Mouse (Mus musculus): Measurements from ENCODE around the gene Sorcs3. TPM values are rescaled to one million over a fixed set of nuclear protein-coding genes. Genes with fewer than 3 reads are reported as not detected.
A peak's percentile ranks its signal among the peaks of the same experiment; 100 is the strongest.

Gene Sorcs3
- polyA plus RNA-seq, 1 experiment from 2014 or later, result 1.4 TPM

- WGBS, result 92% methylated on average over 2 of the region's 2 CpGs
Observed at GRCm38 (mm10) chr19:48703763-48704162, 497.9 kb downstream of the Sorcs3 start.

GRCm38 (mm10) chr19:48706267-48706923 lies 500.6 kb downstream of the Sorcs3 start:
- DNase-seq (ENCODE audit: low spot score), result peak; percentile 76
- no peaks in the 10 kb centered on the region for H3K36me3 ChIP-seq (ENCODE audit: control insufficient read depth, insufficient read depth, low read length)
- ATAC-seq (ENCODE audit: low read depth), result no peak
- H3K27ac ChIP-seq (replicated peaks; ENCODE audit: low read depth, low read length), result no peak overlapping the region
- no peaks in the 10 kb centered on the region for H3K27me3 ChIP-seq (replicated peaks; ENCODE audit: control insufficient read depth, insufficient read depth, low read length)
- H3K4me3 ChIP-seq (ENCODE audit: low read depth, low read length), result no peak overlapping the region
- H3K9ac ChIP-seq (ENCODE audit: low read depth, low read length), result no peak overlapping the region
- H3K9me3 ChIP-seq (ENCODE audit: control insufficient read depth, low read length), result no peaks in the 10 kb centered on the region
- H3K4me1 ChIP-seq (ENCODE audit: control insufficient read depth, insufficient read depth, low read length), result no peaks in the 10 kb centered on the region
- H3K4me2 ChIP-seq (ENCODE audit: low read depth, low read length), result no peak overlapping the region
- WGBS, result 12% methylated on average over 1 of the region's 1 CpGs

More at GRCm38 (mm10) chr19:48703763-48704162, 497.9 kb downstream of the Sorcs3 start:
- no peaks in the 10 kb centered on the region for H3K4me1 ChIP-seq (ENCODE audit: control insufficient read depth, insufficient read depth, low read length)
- no peaks in the 10 kb centered on the region for H3K27me3 ChIP-seq (replicated peaks; ENCODE audit: control insufficient read depth, insufficient read depth, low read length)
- DNase-seq (ENCODE audit: low spot score) (no peak), ATAC-seq (ENCODE audit: low read depth) (no peak)
- no peak overlapping the region for H3K4me2 ChIP-seq (ENCODE audit: low read depth, low read length)
- H3K27ac ChIP-seq (replicated peaks; ENCODE audit: low read depth, low read length), result no peak overlapping the region
- H3K9ac ChIP-seq (ENCODE audit: low read depth, low read length), result no peak overlapping the region
- no peaks in the 10 kb centered on the region for H3K36me3 ChIP-seq (ENCODE audit: control insufficient read depth, insufficient read depth, low read length)
- no peak overlapping the region for H3K4me3 ChIP-seq (ENCODE audit: low read depth, low read length)
- no peaks in the 10 kb centered on the region for H3K9me3 ChIP-seq (ENCODE audit: control insufficient read depth, low read length)

- Histone ChIP-seq H3K4me3 (ENCODE audit: low read depth, low read length) (no peak overlapping the region), H3K27ac (replicated peaks; ENCODE audit: low read depth, low read length) (no peak overlapping the region), H3K9ac (ENCODE audit: low read depth, low read length) (no peak overlapping the region), H3K4me2 (ENCODE audit: low read depth, low read length) (no peak overlapping the region), H3K36me3 (ENCODE audit: control insufficient read depth, insufficient read depth, low read length) (no peaks in the 10 kb centered on the region), H3K27me3 (replicated peaks; ENCODE audit: control insufficient read depth, insufficient read depth, low read length) (no peaks in the 10 kb centered on the region), H3K4me1 (ENCODE audit: control insufficient read depth, insufficient read depth, low read length) (no peaks in the 10 kb centered on the region), H3K9me3 (ENCODE audit: control insufficient read depth, low read length) (no peaks in the 10 kb centered on the region)
- DNase-seq (ENCODE audit: low spot score), result no peak
- ATAC-seq (ENCODE audit: low read depth), result no peak
- 82% methylated on average over 1 of the region's 1 CpGs for WGBS
Observed at GRCm38 (mm10) chr19:48706924-48707320, 501.1 kb downstream of the Sorcs3 start.

- no peak overlapping the region for H3K9ac ChIP-seq (ENCODE audit: low read depth, low read length)
- H3K4me1 ChIP-seq (ENCODE audit: control insufficient read depth, insufficient read depth, low read length), result no peaks in the 10 kb centered on the region
- ATAC-seq (ENCODE audit: low read depth) (no peak), DNase-seq (ENCODE audit: low spot score) (no peak)
- no peak overlapping the region for H3K4me2 ChIP-seq (ENCODE audit: low read depth, low read length)
- H3K9me3 ChIP-seq (ENCODE audit: control insufficient read depth, low read length), result no peaks in the 10 kb centered on the region
- H3K27ac ChIP-seq (replicated peaks; ENCODE audit: low read depth, low read length), result no peak overlapping the region
- H3K36me3 ChIP-seq (ENCODE audit: control insufficient read depth, insufficient read depth, low read length), result no peaks in the 10 kb centered on the region
- H3K27me3 ChIP-seq (replicated peaks; ENCODE audit: control insufficient read depth, insufficient read depth, low read length), result no peaks in the 10 kb centered on the region
- WGBS, result 68% methylated on average over 6 of the region's 6 CpGs
- no peak overlapping the region for H3K4me3 ChIP-seq (ENCODE audit: low read depth, low read length)
Observed at GRCm38 (mm10) chr19:48725851-48726419, 520.1 kb downstream of the Sorcs3 start.

GRCm38 (mm10) chr19:48727048-48727447 lies 521.2 kb downstream of the Sorcs3 start:
- ATAC-seq (ENCODE audit: low read depth) (no peak), DNase-seq (ENCODE audit: low spot score) (no peak)
- Histone ChIP-seq H3K9me3 (ENCODE audit: control insufficient read depth, low read length) (no peaks in the 10 kb centered on the region), H3K4me1 (ENCODE audit: control insufficient read depth, insufficient read depth, low read length) (no peaks in the 10 kb centered on the region), H3K4me2 (ENCODE audit: low read depth, low read length) (no peak overlapping the region), H3K27ac (replicated peaks; ENCODE audit: low read depth, low read length) (no peak overlapping the region), H3K9ac (ENCODE audit: low read depth, low read length) (no peak overlapping the region), H3K36me3 (ENCODE audit: control insufficient read depth, insufficient read depth, low read length) (no peaks in the 10 kb centered on the region), H3K4me3 (ENCODE audit: low read depth, low read length) (no peak overlapping the region), H3K27me3 (replicated peaks; ENCODE audit: control insufficient read depth, insufficient read depth, low read length) (no peaks in the 10 kb centered on the region)
- WGBS, result 54% methylated on average over 3 of the region's 3 CpGs

GRCm38 (mm10) chr19:48727601-48728000 lies 521.8 kb downstream of the Sorcs3 start:
- Histone ChIP-seq H3K4me2 (ENCODE audit: low read depth, low read length) (no peak overlapping the region), H3K4me1 (ENCODE audit: control insufficient read depth, insufficient read depth, low read length) (no peaks in the 10 kb centered on the region), H3K27me3 (replicated peaks; ENCODE audit: control insufficient read depth, insufficient read depth, low read length) (no peaks in the 10 kb centered on the region), H3K27ac (replicated peaks; ENCODE audit: low read depth, low read length) (no peak overlapping the region), H3K9ac (ENCODE audit: low read depth, low read length) (no peak overlapping the region), H3K4me3 (ENCODE audit: low read depth, low read length) (no peak overlapping the region), H3K9me3 (ENCODE audit: control insufficient read depth, low read length) (no peaks in the 10 kb centered on the region), H3K36me3 (ENCODE audit: control insufficient read depth, insufficient read depth, low read length) (no peaks in the 10 kb centered on the region)
- 94% methylated on average over 5 of the region's 5 CpGs for WGBS
- DNase-seq (ENCODE audit: low spot score), result no peak
- ATAC-seq (ENCODE audit: low read depth), result no peak

GRCm38 (mm10) chr19:48731731-48732130 lies 525.9 kb downstream of the Sorcs3 start:
- Histone ChIP-seq H3K4me2 (ENCODE audit: low read depth, low read length) (no peak overlapping the region), H3K27me3 (replicated peaks; ENCODE audit: control insufficient read depth, insufficient read depth, low read length) (no peaks in the 10 kb centered on the region), H3K4me1 (ENCODE audit: control insufficient read depth, insufficient read depth, low read length) (no peaks in the 10 kb centered on the region), H3K9me3 (ENCODE audit: control insufficient read depth, low read length) (no peaks in the 10 kb centered on the region), H3K27ac (replicated peaks; ENCODE audit: low read depth, low read length) (no peak overlapping the region), H3K4me3 (ENCODE audit: low read depth, low read length) (no peak overlapping the region), H3K36me3 (ENCODE audit: control insufficient read depth, insufficient read depth, low read length) (no peaks in the 10 kb centered on the region), H3K9ac (ENCODE audit: low read depth, low read length) (no peak overlapping the region)
- no peak for ATAC-seq (ENCODE audit: low read depth)
- WGBS, result 90% methylated on average over 10 of the region's 10 CpGs
- DNase-seq (ENCODE audit: low spot score), result no peak

- no peaks in the 10 kb centered on the region for H3K4me1 ChIP-seq (ENCODE audit: control insufficient read depth, insufficient read depth, low read length)
- WGBS, result 80% methylated on average over 4 of the region's 4 CpGs
- no peaks in the 10 kb centered on the region for H3K36me3 ChIP-seq (ENCODE audit: control insufficient read depth, insufficient read depth, low read length)
- no peaks in the 10 kb centered on the region for H3K27me3 ChIP-seq (replicated peaks; ENCODE audit: control insufficient read depth, insufficient read depth, low read length)
- H3K27ac ChIP-seq (replicated peaks; ENCODE audit: low read depth, low read length), result no peak overlapping the region
- no peak overlapping the region for H3K4me2 ChIP-seq (ENCODE audit: low read depth, low read length)
- no peak overlapping the region for H3K9ac ChIP-seq (ENCODE audit: low read depth, low read length)
- H3K9me3 ChIP-seq (ENCODE audit: control insufficient read depth, low read length), result no peaks in the 10 kb centered on the region
- DNase-seq (ENCODE audit: low spot score) (no peak), ATAC-seq (ENCODE audit: low read depth) (no peak)
- H3K4me3 ChIP-seq (ENCODE audit: low read depth, low read length), result no peak overlapping the region
Observed at GRCm38 (mm10) chr19:48734370-48734769, 528.5 kb downstream of the Sorcs3 start.

GRCm38 (mm10) chr19:48737554-48737953 lies 531.7 kb downstream of the Sorcs3 start:
- no peaks in the 10 kb centered on the region for H3K9me3 ChIP-seq (ENCODE audit: control insufficient read depth, low read length)
- 58% methylated on average over 2 of the region's 2 CpGs for WGBS
- no peak overlapping the region for H3K9ac ChIP-seq (ENCODE audit: low read depth, low read length)
- no peaks in the 10 kb centered on the region for H3K4me1 ChIP-seq (ENCODE audit: control insufficient read depth, insufficient read depth, low read length)
- no peaks in the 10 kb centered on the region for H3K36me3 ChIP-seq (ENCODE audit: control insufficient read depth, insufficient read depth, low read length)
- DNase-seq (ENCODE audit: low spot score) (no peak), ATAC-seq (ENCODE audit: low read depth) (no peak)
- H3K4me2 ChIP-seq (ENCODE audit: low read depth, low read length), result no peak overlapping the region
- H3K27ac ChIP-seq (replicated peaks; ENCODE audit: low read depth, low read length), result no peak overlapping the region
- H3K4me3 ChIP-seq (ENCODE audit: low read depth, low read length), result no peak overlapping the region
- no peaks in the 10 kb centered on the region for H3K27me3 ChIP-seq (replicated peaks; ENCODE audit: control insufficient read depth, insufficient read depth, low read length)

Data from embryonic facial prominence, embryonic 14.5 days (tissue).